Mouse (Mus musculus) olfactory bulb, adult 2 months (tissue): ENCODE measurements around the gene Gm5269.

Experiments
- CTCF ChIP-seq: fragments of 200-500 bp; IDR thresholded peaks from 2 replicates; pipeline ENCODE4 v1.5.1; 2012; ENCODE audit warnings: low read depth, mild to moderate bottlenecking, low read length, moderate library complexity; ENCODE audit not compliant: insufficient read depth
- POLR2A ChIP-seq: fragments of 200-500 bp; IDR thresholded peaks from 2 replicates; pipeline ENCODE4 v1.6.1; 2012; ENCODE audit warnings: mild to moderate bottlenecking, low read depth, low read length, moderate library complexity; ENCODE audit not compliant: insufficient read depth

DNA sequence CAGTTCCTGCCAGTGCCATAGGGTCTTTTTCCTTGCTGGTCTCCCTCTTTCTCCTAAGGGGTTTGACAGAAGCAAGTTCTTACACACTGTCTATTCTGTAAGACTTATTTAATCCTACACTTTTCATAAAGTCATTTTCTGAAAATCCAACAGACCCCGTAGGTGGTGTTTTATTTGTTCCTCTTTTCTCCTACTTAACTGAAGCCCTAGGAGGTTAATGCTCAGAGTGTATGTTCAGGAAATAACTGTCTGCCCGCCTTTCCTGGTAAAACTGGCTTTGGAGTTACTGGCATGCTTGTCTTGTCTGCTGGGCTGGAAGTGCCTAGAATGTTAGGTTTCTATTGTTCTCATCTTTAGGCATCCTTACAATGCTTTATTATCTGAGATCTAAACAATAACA lies 1.9 kb upstream of the Gm5269 start:
- TF ChIP-seq CTCF (no peak), POLR2A (no peak)
